Mouse (Mus musculus) brain, embryonic 14.5 days (tissue): ENCODE results near the gene Fen1.
"Not testable (repeated sequence)": the region's sequence is repeated elsewhere in the genome, so short reads cannot be mapped to it uniquely, and the experiment has no call there.

ENCODE experiments used
- CTCF ChIP-seq: fragments of 200-500 bp; IDR thresholded peaks from 2 replicates; pipeline ENCODE4 v1.5.1; 2012; ENCODE audit warnings: inconsistent platforms, mild to moderate bottlenecking, moderate library complexity, borderline replicate concordance; ENCODE audit not compliant: insufficient read depth, insufficient read length; ENCODE audit errors: extremely low read depth
- POLR2A ChIP-seq: fragments of 200-500 bp; IDR thresholded peaks from 2 replicates; pipeline ENCODE4 v1.6.1; 2012; ENCODE audit warnings: mild to moderate bottlenecking, inconsistent platforms, borderline replicate concordance; ENCODE audit not compliant: poor library complexity, insufficient read depth, insufficient read length, severe bottlenecking; ENCODE audit errors: extremely low read depth

DNA sequence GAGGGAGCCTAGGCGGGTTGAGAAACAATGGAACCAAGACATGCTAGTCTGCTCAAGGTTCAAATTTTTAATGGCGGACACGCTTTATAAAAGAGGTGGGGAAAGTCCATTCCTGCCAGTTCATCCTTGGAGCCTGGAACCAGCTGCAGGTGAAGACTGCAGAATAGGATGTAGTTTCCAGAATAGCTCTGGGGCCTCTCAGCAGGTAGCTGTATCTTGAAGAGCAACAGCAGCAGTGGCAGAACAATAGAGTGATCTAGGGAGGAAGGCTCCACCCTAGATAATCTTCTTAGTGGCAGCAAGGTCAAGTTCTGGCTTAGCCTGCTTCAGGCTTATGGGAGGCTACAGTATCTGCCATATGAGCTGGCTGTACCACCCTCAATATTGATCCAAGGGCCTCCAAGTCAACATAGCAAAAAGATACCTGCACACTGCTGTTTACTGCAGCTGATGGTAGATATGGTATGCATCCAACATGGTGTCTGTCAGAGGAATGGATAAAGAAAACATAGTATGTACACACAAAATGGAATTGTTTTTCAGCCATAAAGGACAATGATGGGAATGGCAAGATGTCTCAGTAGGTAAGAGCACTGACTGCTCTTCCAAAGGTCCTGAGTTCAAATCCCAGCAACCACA, 34.2 kb downstream of the Fen1 start:
- not testable (repeated sequence) for TF ChIP-seq CTCF, POLR2A
